Mouse (Mus musculus): Measurements from ENCODE around the gene Phc3.
A peak's percentile ranks its signal among the peaks of the same experiment; 100 is the strongest.
"Not testable (repeated sequence)": the region's sequence is repeated elsewhere in the genome, so short reads cannot be mapped to it uniquely, and the experiment has no call there.

Gene Phc3

GRCm38 (mm10) chr3:30869995-30870394 lies 99.2 kb downstream of the Phc3 start:
- peak in 1 of 2 experiments; percentile 24 for DNase-seq (ENCODE audit: low spot score in 2 of 2)

DNA sequence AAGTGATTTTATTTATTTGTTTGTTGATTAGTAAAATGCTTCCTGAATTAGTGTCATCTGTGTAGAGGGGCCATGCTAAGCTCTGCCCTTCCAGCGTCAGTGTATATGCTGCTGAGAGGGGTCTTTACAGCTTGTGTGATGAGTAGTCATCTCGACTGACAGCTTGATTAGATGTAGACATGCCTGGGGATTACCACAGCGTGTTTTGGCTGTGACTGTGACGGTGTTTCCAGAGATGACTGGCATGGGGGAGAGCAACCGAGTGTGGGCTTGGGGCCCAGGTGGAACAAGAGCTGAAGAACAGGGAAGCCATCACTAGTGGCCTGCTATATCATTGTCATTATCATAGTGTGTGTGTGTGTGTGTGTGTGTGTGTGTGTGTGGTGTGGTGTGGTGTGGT lies 100.6 kb downstream of the Phc3 start:
- DNase-seq (ENCODE audit: low spot score in 2 of 2) = no peak

- DNase-seq (ENCODE audit: low spot score in 2 of 2) = no peak
These were observed 101.0 kb downstream of the Phc3 start for GRCm38 (mm10) chr3:30868176-30868575.

DNA sequence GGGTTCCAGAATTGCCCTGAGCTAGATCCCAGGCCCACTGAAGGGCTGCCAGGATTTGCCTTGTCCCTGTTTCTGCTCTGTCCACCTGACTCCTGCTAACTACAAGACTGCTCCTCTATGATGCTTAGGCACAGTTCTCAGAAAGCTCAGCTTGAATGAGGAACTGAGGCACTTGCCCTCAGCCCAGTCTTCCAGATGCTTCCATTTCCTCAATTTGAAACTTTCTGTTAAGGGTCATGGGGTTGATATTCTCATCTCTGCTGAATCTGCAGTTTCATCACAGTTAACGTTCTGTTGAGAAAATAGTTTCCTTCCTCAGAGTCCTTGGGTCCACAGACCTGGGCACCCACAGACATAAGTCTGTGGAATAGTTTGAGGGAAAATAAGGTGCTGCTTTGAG lies 104.6 kb downstream of the Phc3 start:
- peak; percentile 22 to 65 for DNase-seq (ENCODE audit: low spot score in 2 of 2)

DNA sequence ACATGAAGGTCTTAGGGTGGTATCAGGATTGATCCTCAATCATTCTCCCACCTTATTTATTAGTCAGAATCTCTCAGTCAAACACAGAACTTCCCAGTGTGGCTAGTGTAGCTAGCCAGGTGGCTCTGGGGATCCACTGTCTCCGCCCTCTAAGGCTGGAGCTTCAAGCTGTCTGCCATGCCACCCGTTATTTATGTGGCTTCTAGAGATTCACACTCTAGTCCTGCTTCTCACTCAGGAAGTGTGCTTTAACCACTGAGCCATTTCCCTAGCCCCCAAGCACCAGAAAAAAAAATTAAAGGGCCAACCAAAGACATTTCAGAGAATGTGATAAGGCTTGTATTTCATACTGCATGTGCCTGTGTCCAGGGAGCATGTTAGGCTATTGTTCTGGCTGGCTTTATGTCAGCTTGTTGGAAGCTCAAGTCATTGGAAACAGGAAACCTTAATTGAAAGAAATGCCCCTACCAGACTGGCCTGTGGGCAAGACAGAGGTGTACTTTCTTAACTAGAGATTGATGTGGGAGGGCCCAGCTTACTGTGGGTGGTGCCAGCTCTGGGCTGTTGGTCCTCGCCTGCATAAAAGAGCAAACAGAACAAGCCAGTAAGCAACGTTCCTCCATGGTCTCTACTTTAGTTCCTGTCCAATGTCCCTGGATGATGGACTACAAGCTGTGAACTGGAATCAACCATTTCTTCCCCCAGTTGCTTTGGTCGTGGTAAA lies 105.3 kb downstream of the Phc3 start:
- no peak for DNase-seq (ENCODE audit: low spot score in 2 of 2)

GRCm38 (mm10) chr3:30860705-30861104 lies 108.5 kb downstream of the Phc3 start:
- DNase-seq (ENCODE audit: low spot score in 2 of 2) = no peak

- not testable (repeated sequence) for DNase-seq (ENCODE audit: low spot score in 2 of 2)
These were observed 109.6 kb downstream of the Phc3 start for GRCm38 (mm10) chr3:30859599-30859998.

GRCm38 (mm10) chr3:30855604-30856458 lies 113.4 kb downstream of the Phc3 start, which contains the start of gene Gpr160:
Gpr160 (plus strand) TSS chr3:30855950.
- peak; percentile 41 to 62 for DNase-seq (ENCODE audit: low spot score in 2 of 2)

- DNase-seq (ENCODE audit: low spot score in 2 of 2) = no peak
These were observed 115.6 kb downstream of the Phc3 start for GRCm38 (mm10) chr3:30853596-30853995.

GRCm38 (mm10) chr3:30851422-30851821 lies 117.8 kb downstream of the Phc3 start:
- no peak for DNase-seq (ENCODE audit: low spot score in 2 of 2)

All from heart, adult 9 months (tissue).